Comparison of ENCODE assay signal across 27 mouse cellular contexts in the genomic region with DNA sequence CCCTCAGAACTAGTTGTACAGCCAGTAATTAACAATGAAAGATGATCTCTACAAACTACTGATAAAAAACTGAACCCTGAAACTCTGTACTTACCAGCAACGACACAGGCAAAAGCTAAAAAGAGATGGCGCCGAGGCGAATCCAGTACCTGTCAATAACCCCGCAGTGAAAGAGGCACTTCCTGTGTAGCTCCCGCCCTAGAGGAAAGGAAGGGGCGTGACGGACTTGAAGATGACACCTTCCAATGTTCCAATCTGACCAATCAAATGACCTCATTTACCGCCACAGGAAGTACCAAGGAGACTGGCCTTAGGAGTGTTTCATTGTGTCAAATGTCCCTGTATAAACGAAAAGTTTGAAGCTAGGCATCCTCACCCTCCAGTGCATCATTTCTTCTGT. TPM values are rescaled to one million over a fixed set of nuclear protein-coding genes. Genes with fewer than 3 reads are reported as not detected.
"Had no signal": no experiment of that assay in that cellular context is flagged by ENCODE, and none has a peak within 500 bp of the region (broad histone marks: within the 10 kb centered on the region; RNA-seq: fewer than 3 reads in every experiment).

Cox7b2 (minus strand) TSS at position 127 of the 400 bp plus-strand sequence.

- H3K9ac ChIP-seq: liver, embryonic 15.5 days; liver, postnatal 0 days; lung, embryonic 15.5 days; midbrain, embryonic 12.5 days; neural tube, embryonic 13.5 days; neural tube, embryonic 15.5 days had no signal

- ATAC-seq: liver, postnatal 0 days; midbrain, embryonic 16.5 days had no signal

- H3K9me3 ChIP-seq: liver, embryonic 15.5 days; lung, embryonic 15.5 days; midbrain, embryonic 10.5 days; neural tube, embryonic 13.5 days; neural tube, embryonic 15.5 days had no signal

- H3K36me3 ChIP-seq: liver, embryonic 15.5 days; lung, embryonic 15.5 days; midbrain, embryonic 10.5 days; midbrain, embryonic 12.5 days; neural tube, embryonic 13.5 days; neural tube, embryonic 15.5 days had no signal

- H3K27ac ChIP-seq: liver, embryonic 15.5 days; lung, embryonic 15.5 days; midbrain, embryonic 10.5 days; midbrain, embryonic 12.5 days; neural tube, embryonic 13.5 days; neural tube, embryonic 15.5 days had no signal

- H3K4me2 ChIP-seq: liver, embryonic 15.5 days; lung, embryonic 15.5 days; midbrain, embryonic 12.5 days; neural tube, embryonic 13.5 days; neural tube, embryonic 15.5 days had no signal

- DNase-seq: liver, postnatal 0 days; lung, adult 2 months; lung, postnatal 10 days; lung, postnatal 4 days; midbrain, embryonic 14.5 days; retina, postnatal 1 day; right cerebral cortex, adult 18-20 months; right cerebral cortex, postnatal 25 days; right cerebral cortex, postnatal 4 days; spleen, adult 18-20 months; thymus, postnatal 14 days; thymus, postnatal 36 days had no signal

- H3K27me3 ChIP-seq: liver, embryonic 15.5 days; lung, embryonic 15.5 days; midbrain, embryonic 12.5 days; neural tube, embryonic 13.5 days; neural tube, embryonic 15.5 days had no signal

- H3K4me3 ChIP-seq: liver, embryonic 15.5 days; lung, embryonic 15.5 days; midbrain, embryonic 10.5 days; midbrain, embryonic 12.5 days; myocyte; neural tube, embryonic 13.5 days; neural tube, embryonic 15.5 days had no signal

- H3K4me1 ChIP-seq: liver, embryonic 15.5 days; lung, embryonic 15.5 days; midbrain, embryonic 10.5 days; midbrain, embryonic 12.5 days; neural tube, embryonic 13.5 days; neural tube, embryonic 15.5 days had no signal

RNA-seq across cellular contexts. Expression of gene Cox7b2, which starts in this region (rescaled TPM):
- total RNA-seq: megakaryocyte, adult 5-6 weeks; megakaryocyte-erythroid progenitor cell, adult 5-6 weeks had no signal
- polyA plus RNA-seq: liver, embryonic 15.5 days; liver, postnatal 0 days; lung, adult 2 months; midbrain, embryonic 10.5 days; midbrain, embryonic 12.5 days; neural tube, embryonic 11.5 days; small intestine, adult 2 months; stomach, embryonic 14.5 days; stomach, embryonic 16.5 days; thymus, postnatal 0 days had no signal
